Mouse (Mus musculus) CD4-positive naive resting alpha-beta T cell, adult 57 days (primary cell): Measurements from ENCODE around the gene 2310034C09Rik. TPM values are rescaled to one million over a fixed set of nuclear protein-coding genes. Genes with fewer than 3 reads are reported as not detected.

Source experiments
- total RNA-seq: library from RNA; stranded (reverse); gene quantifications from one replicate; pipeline ENCODE4 v1.2.4, GENCODE M21; 2023

2310034C09Rik gene
- total RNA-seq, result not detected

GRCm38 (mm10) chr16:88758547-88758946 lies at the start of gene 2310034C09Rik:
2310034C09Rik (plus strand) TSS chr16:88758847.

DNA sequence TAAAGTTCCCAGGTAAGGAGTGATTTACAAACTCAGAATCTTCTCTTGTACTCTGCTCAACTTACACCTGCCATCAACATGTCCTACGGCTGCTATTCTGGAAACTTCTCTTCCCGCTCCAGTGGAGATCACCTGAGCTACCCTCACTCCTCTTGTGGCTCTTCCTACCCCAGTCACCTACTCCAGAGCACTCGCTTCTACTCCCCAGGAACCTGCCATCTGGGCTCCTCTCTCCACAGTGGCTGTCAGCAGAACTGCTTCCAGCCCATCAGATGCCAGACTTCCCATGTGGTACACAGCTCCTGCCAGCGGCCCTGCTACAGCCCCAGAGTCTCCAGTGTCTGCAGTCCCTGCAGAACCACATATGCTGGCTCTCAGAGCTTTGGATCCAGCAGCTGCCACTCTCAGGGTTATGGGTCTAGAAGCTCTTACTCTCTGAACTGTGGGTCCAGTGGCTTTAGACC lies 29.8 kb upstream of the 2310034C09Rik start, which contains the start of gene Krtap13-1:
Gene Krtap13-1, plus strand, starts transcription at position 51 of the 464 bp plus-strand sequence.

GRCm38 (mm10) chr16:88751535-88751934 lies 7.1 kb upstream of the 2310034C09Rik start, which contains the start of gene Krtap13:
Krtap13 (minus strand) TSS chr16:88751635.

DNA sequence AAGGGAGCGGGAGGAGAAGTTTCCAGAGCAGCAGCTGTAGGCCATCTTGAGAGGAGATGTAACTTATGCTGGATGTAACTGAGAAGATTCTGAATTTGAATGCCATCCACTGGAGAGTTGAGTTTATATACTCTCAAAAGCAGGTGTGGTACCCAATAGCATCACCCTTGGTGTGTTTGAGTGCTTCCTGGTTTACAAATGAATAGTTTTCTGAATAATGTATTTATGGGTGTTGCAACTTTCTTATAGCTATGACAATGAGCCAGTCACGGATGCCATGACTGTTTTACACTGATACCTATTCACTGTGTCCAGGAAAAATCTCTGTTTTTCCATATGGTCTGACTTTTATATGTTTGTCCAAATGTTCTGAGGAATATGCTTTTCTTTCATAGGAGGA lies 15.5 kb downstream of the 2310034C09Rik start, which contains the start of gene 2310057N15Rik:
Gene 2310057N15Rik, minus strand, starts transcription at position 101 of the 400 bp plus-strand sequence.

DNA sequence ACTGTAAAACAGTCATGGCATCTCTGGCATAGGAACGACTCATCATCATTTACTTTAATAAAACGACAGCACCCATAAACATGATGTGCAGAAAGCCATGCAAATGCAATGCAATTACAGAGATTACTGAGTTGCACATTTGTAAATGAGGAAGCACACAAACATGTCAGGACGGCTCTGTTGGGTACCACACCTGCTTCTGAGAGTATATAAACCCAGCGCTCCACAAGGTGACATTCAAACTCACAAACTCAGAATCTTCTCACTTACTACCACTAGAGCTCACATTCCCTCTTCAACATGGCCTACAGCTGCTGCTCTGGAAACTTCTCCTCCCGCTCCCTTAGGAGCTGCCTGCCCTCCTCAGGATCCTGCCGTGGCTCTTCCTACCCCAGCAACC lies 18.9 kb downstream of the 2310034C09Rik start, which contains the start of gene Gm5965:
Gene Gm5965, plus strand, starts transcription at position 301 of the 400 bp plus-strand sequence.

Other genes starting within 250 kb of the 2310034C09Rik start
- not detected for gene Cldn8, start 195.7 kb upstream of the 2310034C09Rik start, total RNA-seq
- gene Krtap24-1, start 146.6 kb upstream of the 2310034C09Rik start, total RNA-seq, result not detected
- gene 2310079G19Rik, start 131.2 kb upstream of the 2310034C09Rik start, total RNA-seq, result not detected
- not detected for gene Krtap26-1, start 111.1 kb upstream of the 2310034C09Rik start, total RNA-seq
- gene Krtap27-1, start 87.2 kb upstream of the 2310034C09Rik start, total RNA-seq, result not detected
- not detected for gene 2310061N02Rik, start 50.9 kb upstream of the 2310034C09Rik start, total RNA-seq
- not detected for gene Krtap13-1, start 30.0 kb upstream of the 2310034C09Rik start, total RNA-seq
- not detected for gene Krtap13, start 7.2 kb upstream of the 2310034C09Rik start, total RNA-seq
- not detected for gene 2310057N15Rik, start 15.4 kb downstream of the 2310034C09Rik start, total RNA-seq
- gene Gm5965, start 19.0 kb downstream of the 2310034C09Rik start, total RNA-seq, result not detected
- gene Gm20741, start 53.4 kb downstream of the 2310034C09Rik start, total RNA-seq, result not detected
- not detected for gene Krtap15, start 61.4 kb downstream of the 2310034C09Rik start, total RNA-seq
- gene Krtap14, start 67.3 kb downstream of the 2310034C09Rik start, total RNA-seq, result not detected
- gene Krtap19-1, start 110.6 kb downstream of the 2310034C09Rik start, total RNA-seq, result not detected
- gene Krtap19-2, start 115.4 kb downstream of the 2310034C09Rik start, total RNA-seq, result not detected
- gene Krtap19-3, start 119.2 kb downstream of the 2310034C09Rik start, total RNA-seq, result not detected
- not detected for gene Krtap19-4, start 126.2 kb downstream of the 2310034C09Rik start, total RNA-seq
- gene Krtap19-5, start 137.6 kb downstream of the 2310034C09Rik start, total RNA-seq, result not detected
- gene Krtap19-9b, start 173.4 kb downstream of the 2310034C09Rik start, total RNA-seq, result not detected
- gene Krtap16-3, start 204.0 kb downstream of the 2310034C09Rik start, total RNA-seq, result not detected